Mouse (Mus musculus) liver, adult 2 months (tissue): Measurements from ENCODE around the gene Prlr.

Experiments used
- CTCF ChIP-seq: fragments of 200-500 bp; IDR thresholded peaks from 2 replicates; pipeline ENCODE4 v1.5.1; 2011; ENCODE audit warnings: low read depth, low read length, control low read depth
- POLR2A ChIP-seq: fragments of 200-500 bp; IDR thresholded peaks from 2 replicates; pipeline ENCODE4 v1.6.1; 2011; ENCODE audit warnings: low read length, control low read depth; ENCODE audit not compliant: insufficient read depth; ENCODE audit errors: extremely low read depth

GRCm38 (mm10) chr15:10216189-10216588 lies 39.2 kb downstream of the Prlr start:
- TF ChIP-seq CTCF, result no peak
- no peak for TF ChIP-seq POLR2A
